ENCODE assay signal across 23 mouse cellular contexts in the genomic region with DNA sequence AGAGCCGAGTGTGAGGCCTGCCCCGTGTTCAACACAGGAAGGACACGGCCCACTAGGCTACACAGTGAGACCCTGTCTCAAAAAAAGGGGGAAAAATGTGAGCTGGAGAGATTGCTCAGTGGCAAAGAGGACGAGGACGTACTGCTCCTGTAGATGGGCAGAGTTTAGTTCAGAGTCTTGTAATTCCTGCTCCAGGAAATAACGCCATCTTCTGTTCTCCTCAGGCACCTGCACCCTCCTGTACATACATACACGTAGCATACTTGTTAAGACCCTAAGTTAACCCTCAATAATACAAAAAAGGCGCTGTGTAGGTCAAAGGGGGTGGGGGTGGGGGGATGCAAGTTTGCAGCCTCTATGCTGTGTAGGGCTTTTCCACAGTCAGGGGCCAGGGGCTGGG.
"Had no signal": no experiment of that assay in that cellular context is flagged by ENCODE, and none has a peak within 500 bp of the region (broad histone marks: within the 10 kb centered on the region; RNA-seq: fewer than 3 reads in every experiment).

No protein-coding gene starts in this region.

- H3K4me1 ChIP-seq: heart, embryonic 15.5 days; hindbrain, embryonic 13.5 days; hindbrain, embryonic 15.5 days; limb, embryonic 10.5 days; limb, embryonic 12.5 days; liver, embryonic 13.5 days had no signal

- H3K4me3 ChIP-seq: gastrocnemius, adult 2 months; heart, embryonic 13.5 days; heart, embryonic 15.5 days; hindbrain, embryonic 13.5 days; hindbrain, embryonic 15.5 days; left cerebral cortex, adult 2 months; limb, embryonic 10.5 days; limb, embryonic 12.5 days; liver, embryonic 13.5 days had no signal

- H3K9me3 ChIP-seq: heart, embryonic 13.5 days; heart, embryonic 15.5 days; hindbrain, embryonic 13.5 days; hindbrain, embryonic 15.5 days; limb, embryonic 10.5 days; limb, embryonic 12.5 days; liver, embryonic 13.5 days had no signal

- ATAC-seq: hindbrain, postnatal 0 days; intestine, embryonic 16.5 days had no signal

- H3K27ac ChIP-seq: gastrocnemius, adult 2 months; heart, embryonic 13.5 days; heart, embryonic 15.5 days; hindbrain, embryonic 13.5 days; hindbrain, embryonic 15.5 days; hindbrain, postnatal 0 days; kidney, postnatal 0 days; left cerebral cortex, adult 2 months; limb, embryonic 10.5 days; limb, embryonic 12.5 days; liver, embryonic 13.5 days had no signal

- H3K9ac ChIP-seq: heart, embryonic 13.5 days; heart, embryonic 15.5 days; hindbrain, embryonic 13.5 days; hindbrain, embryonic 15.5 days; limb, embryonic 12.5 days; liver, embryonic 13.5 days had no signal

- H3K27me3 ChIP-seq: heart, embryonic 13.5 days; heart, embryonic 15.5 days; hindbrain, embryonic 13.5 days; hindbrain, embryonic 15.5 days; limb, embryonic 12.5 days had no signal

- H3K4me2 ChIP-seq: heart, embryonic 11.5 days; heart, embryonic 13.5 days; heart, embryonic 15.5 days; hindbrain, embryonic 13.5 days; hindbrain, embryonic 15.5 days; limb, embryonic 12.5 days; liver, embryonic 11.5 days; liver, embryonic 13.5 days had no signal

- DNase-seq: gastrocnemius, adult 2 months; gastrocnemius, postnatal 10 days; gastrocnemius, postnatal 25 days; heart, adult 18-20 months; heart, postnatal 14 days; heart, postnatal 36 days; kidney, adult 11 months; layer of hippocampus, adult 9-11 months; layer of hippocampus, postnatal 36 days; liver; liver, embryonic 13.5 days had no signal

- H3K36me3 ChIP-seq: heart, embryonic 13.5 days; heart, embryonic 15.5 days; hindbrain, embryonic 13.5 days; hindbrain, embryonic 15.5 days had no signal
